Mouse (Mus musculus) heart, adult 8-10 months (tissue): ENCODE measurements around the gene Cep135. TPM values are rescaled to one million over a fixed set of nuclear protein-coding genes. Genes with fewer than 3 reads are reported as not detected.

Experiments used
- DNase-seq: peaks from one replicate; pipeline ENCODE4 v3.0.0; 2022; ENCODE audit warnings: low spot score
- total RNA-seq, 4 experiments: library from RNA; stranded (reverse); gene quantifications; 2 replicates each; pipeline ENCODE4 v1.2.4; 2022

The Cep135 gene
- total RNA-seq, 4 experiments from 2014 or later, result 2.7 to 3.2 (median 2.9) TPM

DNA sequence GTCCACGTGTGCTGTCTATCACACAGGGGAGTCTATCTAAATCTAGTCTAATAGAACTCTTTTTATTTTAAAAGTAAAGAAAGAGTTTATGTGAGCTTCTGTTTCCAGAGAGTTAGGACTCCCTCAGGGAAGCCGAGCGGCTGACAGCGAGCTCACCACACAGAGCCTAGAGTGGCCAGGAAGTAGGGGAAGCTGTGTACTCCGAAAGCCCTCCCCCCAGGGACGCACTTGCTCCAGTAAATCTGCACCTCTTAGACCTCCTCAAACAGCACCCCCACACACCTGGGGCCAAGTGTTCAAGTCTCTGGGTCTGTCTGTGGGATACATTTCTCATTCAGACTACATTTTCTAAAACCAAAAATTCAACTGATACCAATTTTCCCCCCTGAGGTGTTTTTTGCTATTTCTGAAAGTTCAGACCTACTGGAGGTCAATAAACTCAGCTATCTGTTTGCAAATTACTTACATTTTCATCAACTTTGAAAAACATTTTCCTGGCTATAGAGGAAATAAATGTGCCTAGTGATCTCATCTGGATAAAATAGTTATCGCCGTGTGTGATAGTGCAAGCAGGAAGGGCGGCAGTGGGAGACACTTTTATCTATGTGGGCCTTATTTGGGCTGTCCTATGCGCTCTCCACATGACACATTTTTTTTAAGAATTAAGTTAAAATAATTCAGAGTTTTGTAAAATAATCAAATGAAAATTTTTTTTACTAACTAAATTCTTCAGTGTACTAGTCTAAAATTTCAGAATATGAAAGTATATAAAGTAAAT lies 56.8 kb downstream of the Cep135 start:
- no peak for DNase-seq

DNA sequence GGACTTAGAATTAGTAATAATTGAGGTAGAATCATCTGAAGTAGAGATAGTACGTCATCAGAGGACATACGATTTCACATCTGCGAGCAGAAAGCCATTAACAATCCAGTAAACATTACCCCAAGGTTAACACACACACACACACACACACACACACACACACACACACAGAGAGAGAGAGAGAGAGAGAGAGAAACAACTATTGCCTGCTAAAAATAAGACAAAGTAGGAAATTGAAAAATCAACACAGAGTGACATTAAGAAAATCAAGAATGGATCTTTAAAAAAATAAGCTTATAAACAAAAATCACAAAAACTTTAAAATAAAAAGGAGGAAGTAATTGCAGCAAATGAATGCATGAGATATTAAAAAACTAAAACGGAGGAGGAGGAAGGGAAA lies 61.4 kb downstream of the Cep135 start:
- no peak for DNase-seq

- no peak for DNase-seq
Observed at GRCm38 (mm10) chr5:76651151-76651725, 62.7 kb downstream of the Cep135 start.

DNA sequence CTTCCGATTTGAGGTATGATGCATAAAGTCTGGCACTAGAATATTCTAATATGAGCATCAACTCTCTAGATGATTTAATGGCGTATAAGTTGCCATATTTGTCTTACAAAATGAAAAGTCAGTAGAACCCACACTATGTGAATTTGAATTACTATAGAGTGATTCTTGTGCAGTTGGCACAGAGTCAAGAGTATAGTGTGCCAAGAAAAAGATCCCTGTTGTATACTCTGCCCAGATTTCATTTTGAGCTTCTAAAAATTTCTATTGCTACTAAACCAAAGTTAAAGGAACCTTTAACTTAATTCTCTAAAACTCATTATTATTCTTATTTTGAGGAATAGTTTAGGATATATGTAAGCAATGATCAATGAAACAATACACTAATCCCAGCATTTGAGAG lies 67.7 kb downstream of the Cep135 start, which contains the start of gene C530008M17Rik:
Gene C530008M17Rik, plus strand, starts transcription at position 301 of the 400 bp plus-strand sequence.
- DNase-seq, result no peak

DNA sequence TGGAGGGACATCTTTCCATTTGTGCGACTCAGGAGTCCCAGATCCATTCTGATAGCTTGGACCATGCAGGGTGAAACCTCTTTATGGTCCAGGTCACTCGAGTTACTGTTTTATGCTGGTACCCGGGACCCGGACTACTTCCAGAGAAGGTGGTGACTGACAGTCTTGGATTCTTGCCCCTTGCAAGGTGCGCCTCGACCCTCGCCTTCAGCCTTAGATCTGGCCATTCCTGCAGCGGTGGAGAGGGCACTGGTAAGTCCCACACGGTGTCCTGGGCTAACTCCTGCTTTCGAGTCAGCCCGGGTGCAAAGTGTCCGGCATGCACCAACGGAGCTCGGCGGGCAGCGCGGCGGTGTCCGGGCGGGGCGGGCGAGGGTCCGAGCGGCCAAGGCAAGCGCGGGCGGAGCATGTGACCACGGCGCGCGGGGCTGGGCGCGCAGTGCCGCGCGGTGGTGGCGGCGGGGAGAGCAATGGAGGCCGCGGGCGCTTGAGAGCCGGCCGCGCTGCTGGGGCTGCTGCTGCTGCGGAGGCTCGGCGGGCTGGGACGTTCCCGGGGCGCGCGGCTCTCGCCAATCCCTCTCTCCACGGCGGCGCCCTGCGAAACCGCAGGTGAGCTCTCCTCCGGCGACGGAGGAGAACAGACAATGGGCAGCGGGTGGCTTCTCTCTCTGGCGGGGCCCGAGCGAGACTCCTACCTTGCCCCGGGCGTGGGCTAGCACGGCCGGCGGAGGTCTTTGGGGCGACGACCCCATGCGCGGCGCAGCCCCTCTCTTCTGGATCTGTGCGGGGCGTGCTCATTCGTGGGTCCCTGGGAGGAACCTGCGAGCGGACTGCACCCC lies 69.0 kb downstream of the Cep135 start:
- no peak for DNase-seq

- no peak for DNase-seq
Observed at GRCm38 (mm10) chr5:76658084-76658934, 69.8 kb downstream of the Cep135 start.

GRCm38 (mm10) chr5:76659958-76660635 lies 71.6 kb downstream of the Cep135 start:
- DNase-seq, result no peak

DNA sequence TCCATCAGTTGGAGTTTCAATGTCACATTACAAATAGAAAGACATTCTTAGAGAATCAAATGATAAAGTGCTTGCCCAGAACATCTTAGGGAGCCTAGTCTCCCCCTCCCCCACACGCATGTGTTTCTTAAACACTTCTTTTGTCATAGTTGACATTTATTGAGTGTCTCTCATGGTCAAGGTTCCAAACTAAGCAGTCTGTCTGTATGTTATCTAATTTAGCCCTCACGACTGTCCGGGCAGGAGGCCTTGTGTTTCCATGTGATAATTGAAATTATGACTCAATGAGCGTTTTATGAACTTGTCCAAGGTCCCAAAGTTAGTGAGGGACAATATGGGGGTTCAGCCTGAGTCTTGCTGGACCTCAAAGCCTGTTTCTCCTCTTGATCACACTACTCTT lies 72.8 kb downstream of the Cep135 start:
- no peak for DNase-seq

DNA sequence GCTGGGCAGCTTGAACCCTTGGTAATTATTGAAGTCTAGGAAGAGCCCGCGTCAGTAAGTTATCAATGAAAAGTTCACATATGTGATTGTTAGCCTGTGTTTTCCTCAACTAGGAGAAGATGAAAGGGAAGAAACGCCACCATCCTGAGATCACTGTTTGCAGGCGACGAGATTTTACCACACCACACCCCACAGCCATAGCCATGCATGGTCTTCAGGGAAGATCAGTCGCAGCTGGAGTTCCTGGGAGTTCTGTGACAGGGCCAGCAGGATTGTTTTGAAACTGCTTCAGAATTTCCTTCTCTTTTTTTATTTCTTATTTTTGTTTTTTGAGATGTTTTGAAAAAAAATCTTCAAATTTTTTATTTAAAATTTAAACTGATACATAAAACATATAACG lies 76.4 kb downstream of the Cep135 start:
- no peak for DNase-seq

- DNase-seq, result no peak
Observed at GRCm38 (mm10) chr5:76665421-76665820, 76.9 kb downstream of the Cep135 start.

DNA sequence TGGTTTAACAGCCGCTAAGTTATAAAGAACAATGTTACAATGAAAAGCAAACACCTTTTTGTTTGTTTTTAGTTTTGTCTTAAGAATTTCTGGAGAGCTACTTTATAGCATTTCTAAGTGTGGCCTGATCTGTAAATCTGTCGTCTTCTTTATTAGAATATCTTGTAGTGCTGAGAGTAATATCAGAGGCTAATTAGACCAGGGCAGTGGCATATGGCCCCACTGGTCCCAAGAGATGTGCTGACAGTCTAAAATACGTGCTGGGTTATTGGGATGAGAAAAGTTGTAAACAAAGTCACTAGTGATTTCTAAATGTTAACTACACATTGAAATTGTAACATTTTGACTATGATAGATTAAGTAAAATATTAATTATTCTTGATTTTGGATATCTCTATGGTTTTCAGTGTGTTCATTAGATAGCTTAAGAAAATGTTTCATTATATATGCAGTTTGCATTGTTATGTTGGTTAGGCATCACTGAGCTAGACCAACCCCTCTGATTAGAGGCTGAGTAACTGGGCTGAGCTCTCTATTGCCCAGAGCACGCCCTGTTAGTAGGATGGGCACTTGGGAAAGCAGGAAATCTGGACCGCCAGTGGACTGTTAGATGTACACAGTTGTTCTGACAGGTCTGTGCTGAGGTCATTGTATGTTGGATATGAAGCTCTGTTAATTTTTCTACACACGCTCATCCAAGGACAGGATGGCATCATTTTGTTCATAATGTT lies 77.7 kb downstream of the Cep135 start:
- no peak for DNase-seq

GRCm38 (mm10) chr5:76668118-76668517 lies 79.6 kb downstream of the Cep135 start:
- no peak for DNase-seq

- DNase-seq, result no peak
Observed at GRCm38 (mm10) chr5:76668547-76668946, 80.0 kb downstream of the Cep135 start.

- DNase-seq, result no peak
Observed at GRCm38 (mm10) chr5:76670183-76670582, 81.7 kb downstream of the Cep135 start.

GRCm38 (mm10) chr5:76674022-76674653 lies 85.6 kb downstream of the Cep135 start:
- no peak for DNase-seq

- no peak for DNase-seq
Observed at GRCm38 (mm10) chr5:76675369-76675768, 86.9 kb downstream of the Cep135 start.

- no peak for DNase-seq
Observed at GRCm38 (mm10) chr5:76680959-76681358, 92.5 kb downstream of the Cep135 start.

DNA sequence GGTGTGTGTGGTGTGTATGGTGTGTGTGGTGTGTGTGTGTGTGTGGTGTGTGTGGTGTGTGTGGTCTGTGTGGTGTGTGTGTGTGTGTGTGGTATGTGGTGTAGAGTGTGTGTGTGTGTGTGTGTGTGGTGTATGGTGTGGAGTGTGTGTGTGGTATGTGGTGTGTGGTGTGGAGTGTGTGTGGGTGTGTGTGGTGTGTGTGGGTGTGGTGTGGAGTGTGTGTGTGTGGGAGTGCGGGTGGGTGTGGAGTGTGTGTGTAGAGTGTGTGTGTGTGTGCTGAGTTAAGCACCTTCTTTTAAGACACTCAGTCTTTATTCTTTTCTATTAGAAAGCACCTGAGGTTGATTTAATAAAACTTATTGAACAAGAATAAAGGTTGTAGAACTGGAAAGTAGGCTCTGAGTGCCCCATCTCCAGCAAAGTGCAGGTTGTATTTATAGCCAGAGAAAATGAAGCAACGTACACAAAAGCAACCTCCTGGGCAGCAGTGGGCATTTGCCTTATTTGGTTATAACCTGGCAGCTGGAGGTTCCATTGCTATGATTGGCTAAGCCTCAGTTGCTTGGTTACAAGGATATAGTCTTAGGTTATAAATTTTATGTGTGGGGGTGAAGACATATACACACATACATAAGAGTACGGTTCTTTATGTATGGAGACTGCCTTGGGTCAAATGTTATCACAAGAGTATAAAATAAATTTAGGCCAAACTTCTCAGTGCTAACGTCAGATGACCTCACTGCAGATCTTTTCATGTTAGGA lies 93.6 kb downstream of the Cep135 start:
- no peak for DNase-seq

- DNase-seq, result no peak
Observed at GRCm38 (mm10) chr5:76683455-76683854, 95.0 kb downstream of the Cep135 start.
